Mouse (Mus musculus) liver, embryonic 13.5 days (tissue): ENCODE data around the gene Ell3. TPM values are rescaled to one million over a fixed set of nuclear protein-coding genes. Genes with fewer than 3 reads are reported as not detected.
"Not testable (repeated sequence)": the region's sequence is repeated elsewhere in the genome, so short reads cannot be mapped to it uniquely, and the experiment has no call there.

Experiments
- ATAC-seq: fragments of 200-750 bp; cut with Nextera tagmentation; 2 replicates; pipeline ENCODE4 v1.8.0; 2017; ENCODE audit warnings: low read depth, mild to moderate bottlenecking, moderate number of reproducible peaks, moderate library complexity
- DNase-seq: peaks from one replicate; pipeline ENCODE4 v3.0.0; 2022
- H3K27ac ChIP-seq: fragments of 300-500 bp; sonication (generic); 2 replicates; pipeline ENCODE4 v1.5.1; 2015; ENCODE audit warnings: moderate library complexity, mild to moderate bottlenecking, inconsistent platforms
- H3K27me3 ChIP-seq: fragments of 300-500 bp; sonication (generic); 2 replicates; pipeline ENCODE4 v1.6.1; 2015; ENCODE audit warnings: mild to moderate bottlenecking, inconsistent platforms
- H3K36me3 ChIP-seq: fragments of 300-500 bp; sonication (generic); 2 replicates; pipeline ENCODE4 v1.6.1; 2015; ENCODE audit warnings: mild to moderate bottlenecking, inconsistent platforms
- H3K4me1 ChIP-seq: fragments of 300-500 bp; sonication (generic); replicated peaks from 2 replicates; pipeline ENCODE4 v1.6.1; 2015; ENCODE audit warnings: inconsistent platforms
- H3K4me2 ChIP-seq: fragments of 300-500 bp; sonication (generic); 2 replicates; pipeline ENCODE4 v1.6.1; 2015; ENCODE audit warnings: inconsistent platforms, mild to moderate bottlenecking, moderate library complexity
- H3K4me3 ChIP-seq: fragments of 300-500 bp; sonication (generic); replicated peaks from 2 replicates; pipeline ENCODE4 v1.5.1; 2015; ENCODE audit warnings: mild to moderate bottlenecking, inconsistent platforms
- H3K9ac ChIP-seq: fragments of 300-500 bp; sonication (generic); 2 replicates; pipeline ENCODE4 v1.6.1; 2015; ENCODE audit warnings: mild to moderate bottlenecking, inconsistent platforms
- H3K9me3 ChIP-seq: fragments of 300-500 bp; sonication (generic); replicated peaks from 2 replicates; pipeline ENCODE4 v1.6.1; 2016; ENCODE audit warnings: inconsistent platforms
- WGBS: fragments of 180-500 bp; shearing (Covaris S2); methylation state at CpG from one replicate; pipeline ENCODE4 v1.1.7; 2015; ENCODE audit not compliant: insufficient replicate concordance; 5-methylcytosine and 5-hydroxymethylcytosine counted together
- polyA plus RNA-seq: library from polyadenylated mRNA; unstranded; fragments of >200 nt; fragmentation: Nextera tagmentation; extraction: Ambion mirVana; gene quantifications from 2 replicates; pipeline ENCODE4 v1.2.1, GENCODE M21; 2015

Ell3 gene
- 1.6 and 2.0 TPM in 2 replicates for polyA plus RNA-seq

DNA sequence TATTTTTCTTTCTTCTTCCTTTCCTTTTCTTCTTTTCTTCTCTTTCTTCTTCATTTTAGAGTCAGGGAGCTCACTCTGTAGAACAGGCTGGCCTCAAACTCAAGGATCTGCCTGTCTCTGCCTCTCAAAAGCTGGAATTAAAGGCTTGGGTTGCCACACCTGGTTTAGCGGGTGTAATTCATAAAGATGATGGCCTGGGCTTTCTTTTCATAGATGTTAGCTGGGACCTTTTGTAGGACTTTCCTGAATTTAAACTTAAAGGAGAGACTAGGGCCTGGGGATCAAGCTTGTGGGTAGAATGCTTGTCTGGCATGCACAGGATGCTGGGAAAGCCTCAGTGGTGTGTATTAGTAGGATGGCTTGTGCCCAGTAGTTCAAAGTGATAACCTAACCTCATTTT is at the start of gene Ell3:
Gene Ell3 (minus strand): TSS at position 101 of the 400 bp plus-strand sequence.
- Histone ChIP-seq H3K4me1 (peaks cover 36% of the 10 kb centered on the region), H3K9me3 (no peaks in the 10 kb centered on the region), H3K27me3 (peaks cover 19% of the 10 kb centered on the region), H3K27ac (no peak within 1 kb of the TSS), H3K9ac (peak within 1 kb of the TSS; percentile 68; the same call in 1 of the 2 replicates), H3K36me3 (no peaks in the 10 kb centered on the region), H3K4me2 (peak within 1 kb of the TSS; percentile 86), H3K4me3 (peak within 1 kb of the TSS; percentile 60)
- 66% methylated on average over 1 of the region's 1 CpGs for whole genome bisulfite sequencing
- ATAC-seq, result no peak
- DNase-seq, result no peak

DNA sequence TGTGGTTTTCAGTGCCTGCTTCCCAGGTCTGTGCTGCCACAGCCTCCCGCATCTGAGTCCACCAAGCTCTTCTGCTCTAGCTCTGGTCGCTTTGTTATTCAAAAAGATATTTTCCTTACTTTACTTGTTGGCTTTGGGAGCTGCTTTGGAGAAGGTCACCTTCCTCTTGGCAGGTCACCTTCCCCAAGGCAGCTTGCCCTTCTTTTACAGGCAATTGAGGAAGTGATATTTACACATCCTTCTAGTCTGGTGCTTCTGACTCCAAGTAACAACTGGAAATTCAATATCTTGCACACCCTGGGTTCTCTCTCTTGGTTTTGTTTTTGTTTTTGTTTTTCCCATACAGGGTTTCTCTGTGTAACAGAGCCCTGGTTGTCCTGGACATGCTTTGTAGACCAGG is 40.3 kb upstream of the Ell3 start:
- not testable (repeated sequence) for H3K9me3 ChIP-seq, H3K27ac ChIP-seq, H3K27me3 ChIP-seq, H3K4me1 ChIP-seq, DNase-seq, H3K36me3 ChIP-seq, H3K9ac ChIP-seq, H3K4me2 ChIP-seq, ATAC-seq, H3K4me3 ChIP-seq
- WGBS, result 81% methylated on average over 2 of the region's 2 CpGs

DNA sequence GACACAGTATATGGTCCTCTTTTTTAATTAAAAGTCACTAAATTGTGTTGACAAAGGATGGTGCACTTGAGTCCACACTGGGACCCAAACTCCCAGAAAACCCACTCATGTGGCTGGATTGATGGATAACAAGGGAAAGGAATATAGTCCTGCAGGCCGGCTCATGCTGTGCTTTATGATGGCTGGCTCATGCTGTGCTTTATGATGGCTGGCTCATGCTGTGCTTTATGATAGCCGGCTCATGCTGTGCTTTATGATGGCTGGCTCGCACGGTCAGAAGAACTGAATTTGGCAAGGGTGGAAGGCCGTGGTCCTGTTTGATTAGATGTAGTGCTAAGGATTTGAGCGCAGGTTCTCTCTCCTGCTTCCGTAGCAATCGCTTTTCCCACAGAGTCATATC is 39.5 kb upstream of the Ell3 start:
- 75% methylated on average over 8 of the region's 8 CpGs for WGBS
- DNase-seq, result no peak
- H3K4me2 ChIP-seq, result no peak overlapping the region
- H3K36me3 ChIP-seq, result no peaks in the 10 kb centered on the region
- no peaks in the 10 kb centered on the region for H3K9me3 ChIP-seq
- no peak overlapping the region for H3K9ac ChIP-seq
- H3K27me3 ChIP-seq, result no peaks in the 10 kb centered on the region
- H3K4me3 ChIP-seq, result no peak overlapping the region
- H3K4me1 ChIP-seq, result no peaks in the 10 kb centered on the region
- H3K27ac ChIP-seq, result no peak overlapping the region
- no peak for ATAC-seq

DNA sequence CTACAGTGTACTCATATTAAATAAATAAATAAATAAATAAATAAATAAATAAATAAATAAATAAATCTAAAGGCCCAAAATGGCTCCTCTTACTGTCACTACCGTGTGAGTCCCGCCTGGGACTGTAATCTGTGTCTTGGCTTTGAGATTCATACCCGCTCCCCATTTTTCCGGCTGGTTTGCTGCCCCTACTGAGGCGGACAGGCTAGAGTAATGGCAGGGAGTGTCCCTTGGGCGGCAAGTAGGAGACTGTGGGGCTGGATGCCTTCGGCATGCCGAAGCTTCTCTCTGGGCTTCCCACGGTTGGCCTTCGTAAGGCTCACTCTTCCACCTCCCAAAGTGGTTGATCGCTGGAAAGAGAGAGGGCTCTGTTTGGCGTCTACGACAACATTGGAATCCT is 36.8 kb upstream of the Ell3 start:
- 73% methylated on average over 13 of the region's 13 CpGs for WGBS
- H3K27ac ChIP-seq, result not testable (repeated sequence)

DNA sequence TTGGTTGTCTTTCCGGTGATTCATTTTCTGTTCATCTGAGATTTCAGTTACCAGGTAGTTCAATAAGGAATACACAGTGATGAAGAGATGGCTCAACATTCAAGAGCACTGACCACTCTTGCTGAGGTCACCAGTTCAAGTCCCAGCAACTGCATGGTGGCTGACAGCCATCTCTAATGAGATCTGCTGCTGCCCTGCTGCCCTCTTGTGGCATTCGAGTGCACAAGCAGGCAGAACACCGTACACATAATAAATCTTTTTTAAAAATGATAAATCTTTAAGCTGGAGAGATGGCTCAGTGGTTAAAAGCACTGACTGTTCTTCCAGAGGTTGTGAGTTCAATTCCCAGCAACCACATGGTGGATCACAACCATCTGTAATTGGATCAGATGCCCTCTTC is 36.4 kb upstream of the Ell3 start:
- ATAC-seq, result no peak
- H3K36me3 ChIP-seq, result peaks cover 3% of the 10 kb centered on the region; the same call in 1 of the 2 replicates
- H3K27ac ChIP-seq, result no peak overlapping the region
- DNase-seq, result no peak
- no peak overlapping the region for H3K4me2 ChIP-seq
- no peaks in the 10 kb centered on the region for H3K9me3 ChIP-seq
- H3K27me3 ChIP-seq, result no peaks in the 10 kb centered on the region
- no peaks in the 10 kb centered on the region for H3K4me1 ChIP-seq
- 38% methylated on average over 3 of the region's 3 CpGs for WGBS
- H3K4me3 ChIP-seq, result no peak overlapping the region
- no peak overlapping the region for H3K9ac ChIP-seq

More for the DNA sequence above, 36.8 kb upstream of the Ell3 start:
- H3K4me3 ChIP-seq, H3K27me3 ChIP-seq, H3K9ac ChIP-seq, H3K36me3 ChIP-seq, H3K4me1 ChIP-seq, H3K9me3 ChIP-seq, DNase-seq, H3K4me2 ChIP-seq: not testable (repeated sequence)
- ATAC-seq, result 0 out of 2 replicates have a peak, but pooled peaks have one; percentile 36

DNA sequence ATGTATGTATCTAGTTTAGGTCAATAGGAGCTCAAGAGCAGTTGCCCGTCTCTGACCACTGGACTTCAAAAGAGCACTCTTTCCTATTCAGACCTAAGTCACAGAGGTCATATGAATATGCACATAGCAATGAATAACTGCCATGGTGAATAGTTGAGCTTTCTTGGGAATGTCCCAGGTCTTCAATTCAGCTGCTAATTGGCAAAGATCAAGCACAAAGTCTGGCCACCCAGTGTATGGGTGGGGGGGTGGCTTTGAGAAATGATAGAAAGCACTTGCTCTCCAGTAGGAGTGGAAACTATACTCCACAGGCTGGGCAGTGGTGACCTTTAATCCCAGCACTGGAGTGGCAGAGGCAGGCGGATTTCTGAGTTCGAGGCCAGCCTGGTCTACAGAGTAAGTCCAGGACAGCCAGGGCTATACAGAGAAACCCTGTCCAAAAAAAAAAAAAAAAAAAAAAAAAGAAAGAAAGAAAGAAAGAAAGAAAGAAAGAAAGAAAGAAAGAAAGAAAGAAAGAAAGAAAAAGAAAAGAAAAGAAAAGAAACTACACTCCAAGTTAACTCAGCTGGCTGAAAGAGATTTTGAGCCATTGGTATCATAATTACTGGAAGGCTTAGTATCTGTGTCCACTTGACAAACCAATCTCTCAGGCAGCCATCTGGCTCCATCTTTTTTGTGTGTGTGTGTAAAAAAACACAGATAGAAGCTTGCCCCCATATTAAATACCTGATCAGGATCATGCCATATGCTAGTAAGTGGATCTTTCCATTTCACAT is 33.6 kb upstream of the Ell3 start:
- H3K4me1 ChIP-seq, result peaks cover 11% of the 10 kb centered on the region
- H3K27ac ChIP-seq, result no peak overlapping the region
- no peak overlapping the region for H3K4me2 ChIP-seq
- peaks cover 3% of the 10 kb centered on the region; the same call in 1 of the 2 replicates for H3K36me3 ChIP-seq
- H3K4me3 ChIP-seq, result no peak overlapping the region
- DNase-seq (no peak), ATAC-seq (no peak)
- 79% methylated on average over 3 of the region's 3 CpGs for WGBS
- H3K27me3 ChIP-seq, result no peaks in the 10 kb centered on the region
- no peaks in the 10 kb centered on the region for H3K9me3 ChIP-seq
- H3K9ac ChIP-seq, result no peak overlapping the region

DNA sequence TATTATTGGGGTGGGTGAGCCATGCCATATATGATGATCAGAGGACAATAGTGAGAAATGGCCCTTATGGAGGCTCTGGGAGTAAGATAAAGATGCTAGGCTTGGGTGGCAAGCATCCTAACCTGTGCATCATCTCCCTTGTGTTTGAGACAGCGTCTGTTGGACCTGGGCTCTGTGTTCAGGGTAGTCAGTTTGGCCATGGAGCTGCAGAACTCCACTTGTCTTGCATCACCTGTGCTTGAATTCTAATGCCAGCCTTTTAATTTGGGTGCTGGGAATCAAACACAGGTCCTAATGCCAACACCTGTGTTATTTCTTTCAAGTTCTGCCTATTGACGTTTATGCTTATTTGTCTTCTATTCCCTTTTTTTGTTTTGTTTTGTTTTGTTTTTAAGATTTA is 31.2 kb upstream of the Ell3 start:
- not testable (repeated sequence) for H3K36me3 ChIP-seq, H3K9me3 ChIP-seq, ATAC-seq, H3K27me3 ChIP-seq, H3K27ac ChIP-seq, DNase-seq, H3K4me2 ChIP-seq, H3K9ac ChIP-seq, H3K4me3 ChIP-seq
- WGBS, result 78% methylated on average over 2 of the region's 2 CpGs
- peaks cover 15% of the 10 kb centered on the region for H3K4me1 ChIP-seq

DNA sequence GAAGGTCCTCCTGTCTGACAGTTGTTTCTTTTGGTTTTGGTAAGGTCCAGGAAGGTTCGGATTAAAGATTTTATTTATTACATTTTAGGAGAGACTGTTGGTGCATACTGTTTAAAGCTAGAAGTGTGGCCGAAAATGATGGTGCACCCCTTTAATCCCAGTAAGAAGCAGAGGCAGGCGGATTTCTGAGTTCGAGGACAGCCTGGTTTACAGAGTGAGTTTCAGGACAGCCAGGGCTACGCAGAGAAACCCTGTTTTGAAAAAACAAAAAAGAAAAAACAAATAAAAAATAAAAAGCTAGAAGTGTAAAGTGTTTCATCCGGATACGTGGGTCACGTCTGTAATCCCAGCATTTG is 30.1 kb upstream of the Ell3 start:
- WGBS, result 18% methylated on average over 8 of the region's 8 CpGs

DNA sequence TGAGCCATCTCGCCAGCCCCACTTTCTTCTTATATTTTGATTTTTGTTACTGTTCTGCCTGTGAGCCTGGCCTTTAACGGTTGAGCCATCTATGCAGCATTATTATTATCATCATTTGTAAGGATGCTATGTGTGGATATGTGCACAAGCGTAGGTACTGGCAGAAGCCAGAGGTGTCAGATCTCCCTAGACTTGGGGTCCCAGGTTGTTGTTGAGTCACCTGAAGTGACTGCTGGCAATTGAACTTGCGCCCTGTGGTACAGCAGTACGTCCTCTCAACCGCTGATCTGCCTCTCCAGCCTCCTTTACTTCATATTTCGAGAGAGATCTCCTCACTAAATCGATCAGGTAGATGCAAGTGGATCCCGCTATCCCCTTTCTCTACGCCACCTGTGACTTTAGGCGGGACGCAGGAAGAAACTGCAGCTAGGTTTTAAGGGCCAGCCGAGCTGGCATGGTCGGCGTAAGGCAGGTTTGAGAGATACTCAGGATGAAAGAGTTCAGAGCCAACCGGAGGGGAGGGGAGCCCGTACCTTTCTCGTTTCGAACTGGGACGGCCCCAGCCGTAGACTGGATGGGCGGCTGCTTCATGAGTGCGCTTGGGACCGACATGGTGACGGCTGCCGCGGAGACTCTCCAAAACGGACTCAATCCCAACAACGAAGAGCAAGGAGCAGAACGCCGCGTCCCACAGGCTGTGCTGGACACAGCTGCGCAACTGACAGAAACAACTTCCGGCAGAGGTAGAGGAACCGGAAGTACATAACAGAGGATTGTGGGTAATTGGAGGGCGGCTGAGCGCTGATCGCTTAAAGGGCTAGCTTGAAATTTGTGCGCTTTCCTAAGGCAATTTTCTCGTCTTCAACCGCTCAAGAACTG is 29.5 kb upstream of the Ell3 start, which contains the start of gene Mfap1b:
Gene Mfap1b (minus strand): TSS at position 767 of the 879 bp plus-strand sequence.
- DNase-seq (peak; percentile 70), ATAC-seq (peak; percentile 96)
- Histone ChIP-seq H3K4me3 (peak within 1 kb of the TSS; percentile 75), H3K4me1 (peaks cover 15% of the 10 kb centered on the region), H3K9ac (peak within 1 kb of the TSS; percentile 81), H3K4me2 (peak within 1 kb of the TSS; percentile 85), H3K27ac (peak within 1 kb of the TSS; percentile 81)
- not testable (repeated sequence) for H3K27me3 ChIP-seq, H3K9me3 ChIP-seq, H3K36me3 ChIP-seq
- WGBS, result 4% methylated on average over 41 of the region's 41 CpGs

More for the DNA sequence above, 30.1 kb upstream of the Ell3 start:
- ATAC-seq (peak; percentile 43), DNase-seq (no peak)
- Histone ChIP-seq H3K27ac (peak overlapping the region; percentile 81), H3K4me3 (peak overlapping the region; percentile 75), H3K27me3 (no peaks in the 10 kb centered on the region), H3K9me3 (no peaks in the 10 kb centered on the region), H3K4me2 (peak overlapping the region; percentile 85), H3K9ac (peak overlapping the region; percentile 81), H3K36me3 (peaks cover 7% of the 10 kb centered on the region; the same call in 1 of the 2 replicates), H3K4me1 (peaks cover 15% of the 10 kb centered on the region)

DNA sequence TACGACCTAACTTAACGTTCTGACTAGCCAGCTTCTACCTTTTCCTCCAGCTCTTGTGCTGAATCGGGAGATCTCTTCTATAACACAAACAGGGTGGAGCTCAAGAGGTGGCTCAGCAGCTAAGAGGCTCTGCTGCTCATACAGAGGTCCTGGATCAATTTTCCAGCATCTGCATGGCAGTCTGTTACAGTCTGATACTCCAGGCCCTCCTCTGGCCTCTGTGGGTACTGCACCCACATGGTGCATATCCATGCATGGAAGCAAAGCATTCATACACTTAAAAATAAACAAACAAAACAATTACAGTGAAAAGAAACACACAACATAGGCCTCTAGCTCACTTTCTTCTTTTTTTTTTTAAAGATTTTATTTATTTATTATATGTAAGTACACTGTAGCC is 28.7 kb upstream of the Ell3 start:
- Histone ChIP-seq H3K4me1 (peaks cover 15% of the 10 kb centered on the region), H3K4me2 (peak overlapping the region; percentile 85), H3K36me3 (peaks cover 11% of the 10 kb centered on the region; the same call in 1 of the 2 replicates), H3K4me3 (peak overlapping the region; percentile 75; the same call in 1 of the 2 replicates)
- H3K27ac ChIP-seq, H3K9ac ChIP-seq, DNase-seq, ATAC-seq, H3K9me3 ChIP-seq, H3K27me3 ChIP-seq: not testable (repeated sequence)
- 89% methylated on average over 3 of the region's 3 CpGs for WGBS

DNA sequence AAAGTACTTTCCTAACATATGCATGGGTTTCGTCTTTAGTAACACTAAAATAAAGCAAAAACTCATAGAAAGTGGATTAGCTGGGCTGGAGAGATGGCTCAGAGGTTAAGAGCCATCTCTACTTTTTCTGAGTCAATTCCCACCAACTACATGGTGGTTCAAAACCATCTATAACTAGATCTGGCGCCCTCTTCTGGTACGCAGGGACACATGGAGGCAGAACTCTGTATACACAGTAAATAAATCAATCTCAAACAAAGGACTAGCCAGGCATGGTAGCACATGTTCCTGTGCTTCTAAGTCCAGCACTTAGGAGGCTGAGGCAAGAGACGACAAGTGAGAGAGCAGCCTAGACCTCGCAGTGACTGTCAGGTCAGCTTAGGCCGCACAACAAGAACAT is 24.9 kb upstream of the Ell3 start:
- not testable (repeated sequence) for DNase-seq, H3K9me3 ChIP-seq, ATAC-seq, H3K27me3 ChIP-seq, H3K4me3 ChIP-seq, H3K27ac ChIP-seq, H3K36me3 ChIP-seq, H3K4me1 ChIP-seq, H3K9ac ChIP-seq, H3K4me2 ChIP-seq
- WGBS, result 62% methylated on average over 2 of the region's 6 CpGs
